Mouse (Mus musculus) T-helper 17 cell (primary cell): ENCODE measurements around the gene Nme9.

Experiments
- in situ Hi-C, 2 experiments: fragments of 300-600 bp; cut with MboI, MseI; formaldehyde crosslinking; loops; 1 replicate in 1 of 2; 2 replicates in 1 of 2; pipeline ENCODE4 v1.15.1; 2025; ENCODE audit warnings: high pct_unique_total_duplicates in 2 of 2

Nme9 gene

DNA sequence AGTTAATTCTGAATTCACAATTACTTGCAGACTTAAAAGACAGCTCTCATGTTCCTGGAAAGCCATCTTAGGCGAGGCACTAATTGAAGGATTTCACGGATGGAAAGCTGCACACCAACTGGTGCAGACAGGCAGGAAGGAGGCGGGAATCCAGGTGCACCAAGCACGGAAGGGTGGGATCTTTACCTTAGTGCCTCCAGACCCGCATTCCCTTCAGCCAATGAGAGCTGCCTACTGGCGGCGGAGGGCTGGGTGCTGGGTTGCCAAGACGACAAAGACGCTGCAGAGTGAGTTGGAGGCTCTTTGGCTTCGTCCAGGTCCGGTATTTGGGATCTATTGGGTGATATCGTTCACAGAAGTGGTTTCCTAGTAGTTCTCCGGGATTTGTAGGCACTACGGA lies at the start of gene Nme9:
Nme9 (plus strand) TSS at position 315 of the 400 bp plus-strand sequence.
- in situ Hi-C loops, result no loop called here

DNA sequence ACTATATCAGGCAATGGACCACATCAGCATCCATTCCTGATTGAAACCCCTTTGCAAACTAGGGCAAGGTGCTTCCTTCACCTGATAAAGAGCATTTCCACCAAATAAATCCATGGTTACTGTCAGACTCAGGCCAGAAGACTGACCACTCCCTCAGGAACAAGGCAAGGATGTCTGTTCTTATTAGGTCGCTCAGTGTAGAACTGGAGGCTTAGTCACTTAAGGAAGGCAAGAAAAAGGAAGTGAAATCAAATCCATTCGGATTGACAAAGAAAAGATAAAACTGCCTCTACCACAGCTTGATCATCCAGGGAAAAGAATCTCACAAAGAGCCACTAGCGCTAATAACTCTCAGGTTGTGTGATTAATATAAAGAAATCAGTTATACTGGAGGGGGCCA lies 42.0 kb upstream of the Nme9 start:
- in situ Hi-C loops, result no loop called here

DNA sequence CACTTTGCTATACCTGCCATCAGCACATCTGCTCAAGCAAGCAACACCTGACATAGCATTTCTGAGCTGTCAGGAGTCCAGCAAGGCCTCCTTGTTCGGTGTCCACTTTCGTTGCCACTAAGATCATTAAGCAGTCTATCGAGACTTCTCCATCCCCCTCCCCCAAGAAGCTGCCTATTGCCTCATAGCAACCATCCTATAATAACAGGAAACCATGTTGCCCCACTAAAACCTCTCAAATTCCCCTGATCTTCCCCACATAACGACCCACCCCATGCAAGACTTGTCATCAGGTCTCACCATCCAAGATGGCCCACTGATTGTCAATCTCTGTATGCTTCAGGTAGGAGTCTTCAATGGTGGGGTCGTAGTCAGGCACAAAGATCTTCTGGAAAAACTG lies 40.2 kb upstream of the Nme9 start:
- in situ Hi-C loops, result no loop called here

DNA sequence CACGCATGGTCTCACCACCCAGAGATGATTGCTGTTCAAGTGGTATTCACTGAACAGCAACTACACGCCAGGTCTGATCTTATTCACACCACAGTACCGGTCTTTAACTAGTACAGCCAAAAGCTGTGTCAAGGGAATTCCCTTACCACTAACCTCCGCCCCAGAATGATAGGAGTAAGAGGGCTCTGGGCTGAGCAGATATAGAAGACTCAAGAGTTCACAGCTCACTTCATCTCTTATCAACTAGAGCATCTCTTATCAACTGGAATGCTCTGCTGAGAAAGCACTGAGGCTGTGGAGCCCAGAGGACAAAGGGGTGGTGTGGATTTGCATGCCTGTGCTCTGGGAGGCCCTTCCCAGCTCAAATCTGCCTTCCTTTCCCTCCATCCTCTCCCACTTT lies 39.5 kb upstream of the Nme9 start:
- in situ Hi-C loops, result no loop called here

DNA sequence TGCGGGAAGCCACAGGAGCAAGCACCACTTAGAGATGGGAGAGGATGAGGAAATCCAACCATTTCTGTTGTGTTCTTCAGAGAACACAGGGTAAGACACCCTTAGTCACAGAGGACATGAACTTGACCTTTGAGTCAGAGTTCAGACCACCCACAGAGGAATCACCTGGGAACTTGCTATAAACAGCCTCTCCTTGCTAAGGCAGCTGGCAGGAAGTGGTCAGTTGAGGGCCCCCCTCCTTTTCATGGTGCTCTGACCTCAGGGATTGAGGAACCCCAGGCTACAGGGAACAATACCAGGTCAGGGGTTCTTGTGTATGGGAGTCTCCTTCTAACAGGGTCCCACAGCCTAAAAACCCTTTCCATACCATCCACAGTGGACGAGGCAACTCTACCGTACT lies 34.5 kb upstream of the Nme9 start:
- in situ Hi-C loops, result no loop called here

DNA sequence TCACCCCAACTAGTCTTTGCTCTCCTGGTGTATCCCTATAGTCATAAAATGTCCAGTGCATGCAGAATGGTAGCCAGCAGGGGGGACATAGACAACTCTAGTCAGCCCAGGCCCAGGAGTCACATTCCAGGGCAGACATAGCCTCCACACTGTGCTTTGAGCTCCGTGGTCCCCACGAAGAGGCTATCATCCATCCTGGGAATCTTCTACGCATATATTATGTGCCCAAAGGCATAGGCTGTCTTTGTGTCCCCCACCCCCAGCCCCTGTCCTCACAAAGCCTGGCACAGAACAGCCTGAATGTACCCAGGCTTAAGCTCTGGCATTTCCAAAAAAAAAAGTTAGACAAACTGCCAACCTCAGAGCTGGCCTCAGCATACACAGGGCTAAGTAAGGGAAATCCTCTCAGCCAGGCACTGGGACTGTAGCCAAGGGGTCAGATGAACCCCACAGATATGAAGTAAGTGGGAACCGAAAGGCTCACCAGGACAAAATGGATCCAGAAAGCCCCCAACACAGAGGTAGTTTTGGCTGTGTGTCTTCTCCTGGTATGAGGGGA lies 33.9 kb upstream of the Nme9 start:
- in situ Hi-C loops, result no loop called here

DNA sequence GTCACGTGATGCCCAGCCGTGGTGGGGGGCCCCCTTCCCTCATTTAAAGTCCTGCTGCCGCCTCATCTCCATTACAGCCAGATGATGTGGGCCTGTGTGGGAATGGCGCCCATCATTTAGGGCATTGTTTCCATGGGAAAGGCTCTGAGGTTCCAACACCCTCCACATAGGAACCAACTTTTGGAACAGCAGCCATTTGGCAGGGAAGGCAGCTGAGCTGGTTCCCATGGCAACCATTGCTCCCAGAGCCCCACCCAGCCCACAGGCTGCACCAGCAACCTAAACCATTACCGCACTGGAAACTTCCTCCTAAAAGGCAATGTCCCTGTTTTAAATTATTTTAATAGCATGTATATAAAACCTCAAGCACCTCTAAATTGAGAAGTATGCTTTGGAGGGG lies 32.9 kb upstream of the Nme9 start:
- in situ Hi-C loops, result no loop called here

DNA sequence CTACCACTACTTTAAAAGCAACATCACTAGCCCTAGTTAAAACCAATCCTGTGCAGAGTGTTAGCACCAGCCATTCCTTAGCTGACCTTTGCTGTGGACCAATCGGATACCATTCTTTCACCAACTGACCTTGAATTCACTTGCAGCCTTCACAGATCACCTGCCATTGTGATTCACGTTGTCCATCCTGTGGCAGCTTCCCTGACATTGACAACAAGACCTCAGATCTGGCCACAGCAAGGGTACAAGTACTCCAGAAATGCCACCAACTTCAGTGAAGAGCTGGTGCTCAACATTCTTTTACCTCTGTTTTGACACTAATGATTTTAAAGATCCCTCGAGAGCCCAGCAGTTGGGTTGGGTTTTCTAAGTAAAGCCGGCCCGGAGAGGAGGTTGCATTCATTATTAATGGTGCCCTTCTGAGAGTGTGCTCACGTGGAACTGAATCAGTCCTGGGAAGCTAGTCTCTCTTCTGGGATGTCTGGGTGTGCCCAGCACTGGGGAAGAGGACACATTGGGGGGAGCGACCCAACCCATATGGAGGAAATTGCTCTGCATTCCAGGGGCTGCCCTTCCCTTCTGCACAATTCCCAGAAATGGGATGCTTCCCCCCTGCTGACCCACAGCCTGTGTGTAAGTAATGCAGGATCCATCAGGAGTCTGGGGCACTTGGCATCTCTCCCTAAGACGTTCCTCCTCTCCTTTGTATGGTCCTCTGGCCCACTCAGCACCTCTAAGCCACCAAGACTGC lies 31.1 kb upstream of the Nme9 start:
- in situ Hi-C loops, result no loop called here

DNA sequence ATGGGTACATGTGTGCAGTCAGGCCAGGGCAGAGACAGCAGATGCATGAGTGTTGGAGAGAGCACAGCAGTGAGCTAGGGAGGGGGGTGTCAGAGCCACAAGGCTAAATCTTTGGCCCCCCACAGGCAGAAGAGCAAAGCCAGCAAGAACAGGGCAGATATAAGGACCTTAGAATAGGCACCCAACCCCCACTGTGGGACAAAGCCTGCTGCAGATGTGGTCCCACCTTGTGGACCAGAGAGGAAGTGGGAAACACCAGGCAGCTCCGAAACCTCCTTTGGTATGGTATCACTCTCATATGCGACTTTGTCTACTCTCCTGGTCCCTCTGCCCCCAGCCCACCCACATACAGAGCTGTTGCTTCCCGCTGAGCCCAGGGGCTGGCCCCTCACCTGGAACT lies 29.4 kb upstream of the Nme9 start:
- in situ Hi-C loops, result no loop called here

DNA sequence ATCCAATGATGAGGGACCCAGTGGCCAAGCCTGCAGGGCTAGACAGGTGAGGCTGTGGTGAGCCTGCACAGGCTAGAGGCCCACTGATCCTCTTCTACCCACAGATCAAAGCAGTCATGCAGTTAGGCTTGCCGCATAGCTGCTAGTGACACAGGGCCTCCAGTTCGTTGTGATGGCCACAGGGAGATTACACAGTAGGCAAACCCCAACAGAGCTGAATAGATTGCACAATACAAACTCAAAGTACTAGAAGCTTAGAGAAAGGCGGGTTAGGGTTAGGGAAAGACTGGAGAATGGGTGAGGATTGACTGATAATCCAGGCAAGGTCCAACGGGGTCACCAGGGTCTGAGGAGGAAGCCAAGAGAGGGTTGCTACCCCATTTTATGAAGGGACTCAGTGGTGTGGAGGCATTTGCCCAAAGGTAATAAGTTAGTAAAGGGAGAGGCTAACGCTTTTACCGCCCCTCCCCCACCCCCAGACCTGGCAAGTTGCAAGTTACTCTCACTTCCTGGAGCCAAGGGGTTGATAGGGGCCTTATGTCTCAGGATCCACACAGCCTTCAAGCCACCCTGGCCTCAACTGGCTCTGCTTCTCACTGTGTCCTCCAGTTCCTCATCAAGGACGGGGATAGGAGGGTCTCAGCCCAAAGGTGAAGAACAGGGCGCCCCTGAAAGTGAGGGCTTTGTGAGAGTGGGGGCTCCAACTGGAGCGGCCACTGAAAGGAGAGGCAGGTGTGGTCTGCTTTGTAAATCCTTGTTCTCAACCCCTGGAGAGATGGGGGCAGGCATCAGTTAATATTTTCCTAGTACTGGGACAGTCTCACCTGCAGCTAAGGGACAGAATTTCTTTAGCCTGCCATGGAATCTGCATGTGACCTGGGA lies 27.3 kb upstream of the Nme9 start:
- in situ Hi-C loops, result no loop called here

DNA sequence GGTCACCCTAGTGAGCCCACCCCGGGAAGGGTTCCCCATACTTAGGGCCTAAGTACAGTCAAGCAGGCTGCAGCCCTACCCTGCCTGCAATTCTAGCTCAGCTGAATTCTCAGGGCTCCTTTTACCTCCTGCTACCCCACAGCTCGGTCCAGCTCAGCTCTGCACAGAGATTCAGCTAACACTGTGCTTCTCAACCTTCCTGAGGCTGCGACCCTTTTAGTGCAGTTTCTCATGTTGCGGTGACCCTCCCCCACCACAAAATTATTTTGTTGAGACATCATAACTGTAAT lies 26.8 kb upstream of the Nme9 start:
- in situ Hi-C loops, result no loop called here

DNA sequence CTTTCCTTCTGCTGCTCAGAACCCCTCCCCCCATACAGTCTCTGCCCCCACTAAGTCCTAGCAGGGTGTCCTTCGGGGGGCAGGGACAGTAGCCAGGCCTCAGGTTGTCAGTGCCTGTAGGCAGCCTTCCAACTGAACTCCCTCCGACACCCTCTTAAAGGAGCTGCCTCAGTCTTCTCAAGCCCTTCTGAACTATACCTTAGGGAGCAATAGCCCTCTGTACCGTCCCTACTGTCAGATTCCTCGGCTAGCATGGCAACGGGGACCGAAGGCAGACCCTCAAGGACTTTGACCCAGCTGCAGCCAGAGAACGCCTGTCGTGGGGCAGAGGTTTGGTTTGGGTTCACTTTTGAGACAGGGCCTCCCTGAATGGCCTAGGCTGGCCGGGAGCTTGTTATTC lies 26.0 kb upstream of the Nme9 start:
- in situ Hi-C loops, result loop anchor here in 1 of 2 experiments (25.0 kb wide), 1 partner anchor 788 kb away; no protein-coding TSS in a partner anchor

DNA sequence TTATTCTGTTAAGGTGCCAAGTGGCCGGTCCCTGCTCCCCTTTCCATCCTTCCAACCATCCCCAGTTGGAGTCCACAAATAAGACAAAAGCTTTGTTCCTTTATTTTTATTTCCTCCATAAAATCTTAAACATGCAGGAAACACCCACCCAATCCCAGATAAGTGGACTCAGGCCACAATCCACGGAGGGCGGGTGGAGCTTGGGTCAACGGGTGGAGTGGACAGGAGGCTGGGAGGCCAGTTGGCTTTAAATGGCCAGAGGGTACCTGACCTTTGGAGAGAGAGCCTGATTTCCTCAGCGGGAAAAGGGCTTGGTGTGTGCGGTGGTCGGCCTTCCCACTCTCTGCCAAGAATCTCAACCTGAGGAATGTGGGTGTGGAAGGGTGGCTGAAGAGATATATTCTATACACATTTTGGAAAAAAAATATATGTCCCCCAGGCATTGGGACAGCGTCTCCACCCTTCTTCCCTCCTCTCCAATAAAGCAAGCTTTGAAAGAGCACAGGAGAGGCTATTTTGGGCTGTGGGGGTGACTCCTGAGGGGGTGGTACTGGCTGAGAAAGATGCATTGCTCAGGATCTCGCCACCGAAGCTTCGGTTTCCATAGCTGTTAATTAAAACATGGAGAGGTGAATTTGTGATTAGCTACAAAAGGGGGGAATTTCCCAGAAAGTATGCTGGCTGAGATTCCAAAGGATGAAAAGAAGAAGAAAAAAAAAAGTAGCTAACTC lies 22.5 kb upstream of the Nme9 start:
- in situ Hi-C loops, result loop anchor here in 1 of 2 experiments (25.0 kb wide), 1 partner anchor 791 kb away; no protein-coding TSS in a partner anchor

DNA sequence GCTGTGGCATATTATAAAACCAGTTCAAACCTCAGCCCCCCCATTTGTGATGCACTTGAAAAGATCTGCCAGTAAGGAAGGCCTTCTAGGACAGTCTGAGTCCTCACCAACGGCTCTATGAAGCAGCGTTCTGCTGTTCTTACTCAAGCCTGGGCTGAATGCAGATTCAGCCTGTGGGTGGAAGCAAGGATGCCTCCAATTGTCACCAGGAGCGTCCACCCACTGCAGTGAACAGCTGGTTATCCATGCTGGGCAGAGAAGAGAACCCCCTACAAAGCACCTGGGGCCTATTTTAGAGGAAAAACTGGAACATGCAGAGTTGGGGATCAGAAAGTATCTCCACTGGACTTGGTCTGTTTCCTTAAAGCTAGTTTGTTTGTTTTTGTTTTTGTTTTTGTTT lies 21.4 kb upstream of the Nme9 start:
- in situ Hi-C loops, result loop anchor here in 1 of 2 experiments (25.0 kb wide), 1 partner anchor 793 kb away; no protein-coding TSS in a partner anchor

DNA sequence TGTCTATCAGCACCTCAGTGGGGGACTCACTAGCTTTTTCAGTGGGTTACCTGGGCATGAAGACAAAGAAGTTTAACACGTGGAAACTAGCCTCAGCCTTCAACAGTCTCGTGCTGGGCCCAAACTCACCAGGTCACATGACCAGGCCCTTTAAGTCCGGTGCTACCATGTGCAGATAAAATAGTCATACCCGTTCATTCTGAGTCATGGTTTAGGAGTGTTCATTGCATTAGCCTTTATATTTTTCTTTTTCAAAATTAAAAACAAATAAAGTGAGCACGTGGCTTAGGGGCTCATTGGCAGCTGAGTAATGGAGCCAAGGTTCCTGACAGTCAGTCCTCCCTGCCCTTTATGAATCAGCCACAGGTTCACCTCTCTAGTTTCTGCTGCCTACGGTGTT lies 20.5 kb upstream of the Nme9 start:
- in situ Hi-C loops, result loop anchor here in 1 of 2 experiments (25.0 kb wide), 1 partner anchor 794 kb away; no protein-coding TSS in a partner anchor

DNA sequence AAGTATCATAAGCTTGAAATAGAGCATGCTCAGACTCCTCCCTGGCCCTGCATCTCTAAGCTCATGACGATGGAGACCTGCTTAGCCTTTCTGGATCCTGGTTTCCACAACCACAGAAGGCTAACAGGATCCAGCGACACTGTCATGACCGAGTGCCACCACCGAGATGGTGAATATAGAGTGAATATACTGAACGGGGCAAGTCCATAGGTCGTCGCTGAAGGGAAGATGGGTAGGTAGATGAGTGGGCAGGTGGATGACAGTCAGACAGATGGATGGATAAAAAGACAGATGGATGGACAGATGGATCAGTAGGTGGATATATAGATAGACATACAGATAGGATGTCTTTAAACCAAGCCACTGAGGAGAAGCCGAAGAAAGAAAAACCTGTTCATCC lies 19.9 kb upstream of the Nme9 start:
- in situ Hi-C loops, result loop anchor here in 1 of 2 experiments (25.0 kb wide), 1 partner anchor 794 kb away; no protein-coding TSS in a partner anchor

DNA sequence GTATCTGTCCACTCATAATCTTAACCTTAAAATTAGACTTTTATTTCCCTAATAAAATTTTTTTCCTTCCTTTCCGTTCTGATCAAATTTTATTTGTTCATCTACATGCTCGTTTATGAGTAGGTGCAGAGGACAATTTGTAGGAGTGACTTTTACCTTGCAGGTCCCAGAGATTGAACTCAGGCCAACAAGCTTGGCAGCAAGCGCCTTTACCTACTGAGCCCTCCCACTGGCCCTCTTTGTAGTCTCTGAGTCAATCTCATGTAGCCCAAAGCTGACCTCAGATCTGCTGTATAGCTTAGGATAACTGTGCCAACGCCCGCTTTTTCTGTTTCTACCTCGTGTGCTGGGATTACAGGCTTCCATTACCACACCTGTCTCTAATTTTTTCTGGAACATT lies 19.3 kb upstream of the Nme9 start:
- in situ Hi-C loops, result loop anchor here in 1 of 2 experiments (25.0 kb wide), 1 partner anchor 795 kb away; no protein-coding TSS in a partner anchor

DNA sequence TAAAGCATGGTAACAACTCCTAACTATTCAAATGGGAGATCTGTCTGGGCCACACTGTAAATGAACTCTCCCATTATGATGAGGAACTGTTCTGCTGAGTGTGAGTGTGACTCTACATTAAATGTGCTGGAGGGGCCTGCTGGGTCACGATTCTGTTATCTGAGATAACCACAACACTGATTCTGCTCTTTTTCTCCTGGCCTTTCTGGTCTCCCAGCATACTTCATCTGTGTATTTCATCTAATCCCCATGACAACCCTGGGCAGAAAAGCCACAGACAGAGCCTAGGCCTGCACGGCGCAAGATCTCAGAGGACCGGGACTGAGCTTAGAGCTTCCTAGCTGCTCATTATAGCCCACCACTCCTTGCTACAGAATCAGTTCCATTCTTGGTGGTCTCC lies 18.8 kb upstream of the Nme9 start:
- in situ Hi-C loops, result loop anchor here in 1 of 2 experiments (25.0 kb wide), 1 partner anchor 795 kb away; no protein-coding TSS in a partner anchor

DNA sequence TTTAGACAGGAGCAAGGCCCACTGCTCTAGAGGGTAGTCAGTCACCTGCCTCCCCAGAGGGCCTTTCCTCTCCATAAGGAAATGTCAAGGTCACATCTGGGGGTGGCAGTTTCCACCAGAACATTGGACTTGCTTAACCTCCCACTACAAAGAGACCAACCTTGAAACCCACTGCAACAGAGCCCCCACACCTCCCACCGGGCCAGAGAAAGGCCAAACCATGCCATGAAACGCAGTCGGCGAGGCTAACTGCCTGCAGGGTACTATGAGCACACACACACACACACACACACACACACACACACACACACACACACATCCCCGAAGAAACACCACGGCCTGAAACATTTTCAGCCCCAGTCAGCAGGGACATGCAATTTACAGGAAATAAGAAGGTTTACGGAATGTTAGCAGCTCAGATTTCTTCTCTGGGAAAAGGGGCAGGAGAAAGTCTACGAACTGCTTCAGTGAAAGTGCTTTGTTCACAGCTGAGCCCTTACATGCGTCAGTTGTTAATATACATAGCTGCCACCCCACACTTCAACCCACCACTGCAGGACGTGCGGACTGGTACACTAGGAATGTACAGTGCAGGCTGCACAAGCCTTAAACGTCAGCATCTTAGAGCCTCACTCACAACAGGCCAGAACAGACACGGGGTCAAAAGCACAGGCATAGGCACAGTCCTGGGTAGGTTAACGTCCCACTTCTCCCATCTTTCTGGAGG lies 16.2 kb upstream of the Nme9 start:
- in situ Hi-C loops, result loop anchor here in 1 of 2 experiments (25.0 kb wide), 1 partner anchor 798 kb away; no protein-coding TSS in a partner anchor

DNA sequence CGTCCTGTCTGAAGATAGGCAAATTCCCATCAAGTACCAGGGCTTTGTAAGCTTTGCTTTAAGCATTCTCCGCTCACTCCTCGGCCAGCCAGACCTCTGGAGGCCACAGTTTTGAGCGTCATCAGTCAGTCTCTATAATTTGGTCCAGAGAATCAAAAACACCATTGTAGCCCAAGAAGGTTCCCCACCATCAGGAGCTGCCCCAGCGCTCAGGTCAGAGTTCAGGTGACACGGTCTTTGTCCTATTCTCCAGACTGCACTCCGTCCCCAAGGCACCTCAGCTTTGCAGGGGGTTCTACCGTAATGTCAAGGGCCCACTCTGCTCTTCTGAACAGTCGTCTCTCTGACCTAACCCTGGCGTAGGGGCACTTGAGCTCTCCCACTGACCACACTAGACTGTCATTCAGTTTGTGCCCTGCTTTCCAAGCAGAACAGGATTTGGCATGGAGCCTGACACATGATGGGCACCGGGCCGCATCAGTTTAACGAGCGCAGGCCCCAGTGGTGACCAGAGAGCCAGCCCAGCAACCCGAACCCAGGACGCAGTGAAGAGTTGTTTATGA lies 15.6 kb upstream of the Nme9 start:
- in situ Hi-C loops, result loop anchor here in 1 of 2 experiments (25.0 kb wide), 1 partner anchor 798 kb away; no protein-coding TSS in a partner anchor
